Mouse (Mus musculus) megakaryocyte, embryonic 14.5 days (primary cell): Measurements from ENCODE around the gene Isg20l2.

Experiments
- FLI1 ChIP-seq: IDR thresholded peaks from 2 replicates; pipeline ENCODE4 v1.6.1; 2012; ENCODE audit warnings: low read length, inconsistent platforms, mixed read lengths
- GATA1 ChIP-seq: IDR thresholded peaks from 3 replicates; pipeline ENCODE4 v1.6.1; 2012; ENCODE audit warnings: mixed read lengths, low read length, inconsistent platforms, borderline replicate concordance

- TF ChIP-seq GATA1 (no peak), FLI1 (no peak)
Observed at GRCm38 (mm10) chr3:87929341-87930077, 605 bp upstream of the Isg20l2 start.
